Mouse (Mus musculus) myocyte (in vitro differentiated cells): Measurements from ENCODE around the gene Nfkbil1.
"Not testable (repeated sequence)": the region's sequence is repeated elsewhere in the genome, so short reads cannot be mapped to it uniquely, and the experiment has no call there.

Source experiments
- MAX ChIP-seq: IDR thresholded peaks from one replicate; pipeline ENCODE4 v1.6.1; 2011; ENCODE audit warnings: low read depth, mild to moderate bottlenecking, control low read depth
- MYOD1 ChIP-seq, 3 experiments: IDR thresholded peaks; one replicate each; pipeline ENCODE4 v1.6.1; 2011; ENCODE audit warnings: control low read depth in 2 of 3, low read depth in 2 of 3, mild to moderate bottlenecking in 2 of 3, moderate library complexity in 1 of 3; ENCODE audit not compliant: insufficient read length in 2 of 3, control insufficient read depth in 1 of 3
- POLR2A ChIP-seq: IDR thresholded peaks from one replicate; pipeline ENCODE4 v1.6.1; 2011; ENCODE audit warnings: low read depth, mild to moderate bottlenecking, control low read depth, moderate library complexity; ENCODE audit not compliant: insufficient read length
- POLR2AphosphoS2 ChIP-seq: IDR thresholded peaks from one replicate; pipeline ENCODE4 v1.6.1; 2011; ENCODE audit warnings: low read depth, control low read depth; ENCODE audit not compliant: insufficient read length
- TCF12 ChIP-seq: IDR thresholded peaks from one replicate; pipeline ENCODE4 v1.6.1; 2011; ENCODE audit warnings: mild to moderate bottlenecking, control low read depth; ENCODE audit not compliant: poor library complexity, insufficient read depth, severe bottlenecking

- not testable (repeated sequence) for TF ChIP-seq MYOD1 (IDR thresholded peaks at IDR 0.05; ENCODE audit: control insufficient read depth in 1 of 3, insufficient read length in 2 of 3, low read depth in 2 of 3); POLR2A; MAX; TCF12; POLR2AphosphoS2
Measured at GRCm38 (mm10) chr17:35234090-35234489, 1.5 kb downstream of the Nfkbil1 start.
